Comparison of ENCODE assay signal across 8 mouse cellular contexts in the genomic region with DNA sequence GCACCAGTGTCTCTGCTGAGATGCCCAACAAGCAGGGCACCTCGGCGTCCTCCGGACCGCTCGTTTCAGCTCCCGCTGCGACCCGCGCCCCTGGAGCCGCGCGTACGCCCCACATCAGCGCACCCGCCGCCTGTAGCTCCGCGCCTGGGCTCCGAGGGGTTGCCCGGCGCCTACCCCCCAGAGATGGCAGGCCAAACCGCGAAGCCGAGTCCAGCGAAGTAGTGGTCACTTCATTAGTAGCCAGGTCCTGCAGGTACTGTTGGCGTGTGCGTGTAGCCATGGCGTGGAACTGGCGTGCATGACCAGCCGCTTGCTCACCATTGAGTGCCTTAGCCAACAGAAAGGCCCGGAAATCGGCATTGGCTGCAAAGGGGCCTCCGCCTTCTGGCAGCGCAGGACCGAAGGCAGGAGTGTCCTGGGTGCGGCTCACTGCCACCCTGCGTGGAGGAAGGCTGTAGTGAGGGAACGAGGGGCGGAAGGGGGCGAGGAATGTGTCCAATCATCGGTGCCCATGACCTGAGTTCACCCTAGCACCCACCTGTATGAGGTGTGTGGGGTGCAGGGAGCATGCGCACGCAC. TPM values are rescaled to one million over a fixed set of nuclear protein-coding genes. Genes with fewer than 3 reads are reported as not detected.
A peak's percentile ranks its signal among the peaks of the same experiment; 100 is the strongest.
DNase-seq lines count a peak whose midpoint lies in the region; ATAC-seq and TF ChIP-seq lines count a peak whose summit lies in the region.

No protein-coding gene starts in this region.

- TF ChIP-seq POLR2A in kidney, adult 2 months (IDR thresholded peaks at IDR 0.05; ENCODE audit: low read depth, low read length), result no peak

- no peak for TF ChIP-seq CTCF in kidney, adult 2 months (conservative IDR thresholded peaks at IDR 0.05; ENCODE audit: insufficient read depth, insufficient read length, low read depth, low read length)

- no peaks in the 10 kb centered on the region for H3K4me1 ChIP-seq in kidney, adult 2 months (ENCODE audit: control insufficient read depth, insufficient read depth, low read length)
- H3K4me1 ChIP-seq in embryonic facial prominence, embryonic 10.5 days, result peaks cover 36% of the 10 kb centered on the region
- H3K4me1 ChIP-seq in intestine, embryonic 14.5 days (replicated peaks; ENCODE audit: control insufficient read depth, insufficient read depth, low read length), result 0 out of 2 replicates have a peak, but pooled peaks cover 7% of the 10 kb centered on the region

- H3K9ac ChIP-seq in intestine, embryonic 14.5 days (ENCODE audit: low read length), result no peak overlapping the region; the same call in 1 of the 2 replicates

- H3K27me3 ChIP-seq in kidney, adult 2 months (replicated peaks; ENCODE audit: control insufficient read depth, insufficient read depth, low read length), result no peaks in the 10 kb centered on the region
- peaks cover 60% of the 10 kb centered on the region for H3K27me3 ChIP-seq in embryonic facial prominence, embryonic 10.5 days (replicated peaks; ENCODE audit: low read depth, poor library complexity, severe bottlenecking)
- peaks cover 12% of the 10 kb centered on the region for H3K27me3 ChIP-seq in intestine, embryonic 14.5 days (replicated peaks; ENCODE audit: control insufficient read depth, insufficient read depth, low read length)

- no peaks in the 10 kb centered on the region for H3K9me3 ChIP-seq in embryonic facial prominence, embryonic 10.5 days
- H3K9me3 ChIP-seq in intestine, embryonic 14.5 days (ENCODE audit: control insufficient read depth, low read length), result no peaks in the 10 kb centered on the region

- ATAC-seq in intestine, embryonic 14.5 days (replicated peaks; ENCODE audit: low FRiP score, low TSS enrichment, low read depth), result peak; percentile 10; the same call in 1 of the 2 replicates
- no peak for ATAC-seq in frontal cortex, adult (ENCODE audit: low TSS enrichment)

- no peaks in the 10 kb centered on the region for H3K36me3 ChIP-seq in kidney, adult 2 months (ENCODE audit: control insufficient read depth, insufficient read depth, low read length)
- peaks cover 79% of the 10 kb centered on the region for H3K36me3 ChIP-seq in embryonic facial prominence, embryonic 10.5 days (replicated peaks)
- H3K36me3 ChIP-seq in intestine, embryonic 14.5 days (ENCODE audit: control insufficient read depth, insufficient read depth, low read length), result peaks cover 30% of the 10 kb centered on the region

- DNase-seq in kidney, adult 2 months, result no peak
- DNase-seq in kidney, adult 11 months, result no peak
- peak; percentile 46 for DNase-seq in embryonic facial prominence, embryonic 10.5 days (ENCODE audit: low spot score)
- peak; percentile 63 for DNase-seq in intestine, embryonic 14.5 days (ENCODE audit: low spot score)
- peak; percentile 44 for DNase-seq in neural tube, embryonic 10.5 days (ENCODE audit: extremely low spot score, low spot score)
- DNase-seq in ovary, postnatal 36 days (ENCODE audit: low spot score), result no peak
- no peak for DNase-seq in thymus, postnatal 25 days

- 42% methylated on average over 43 of the region's 43 CpGs for WGBS in kidney, adult 2 months
- WGBS in embryonic facial prominence, embryonic 10.5 days, result 5% methylated on average over 43 of the region's 43 CpGs
- WGBS in intestine, embryonic 14.5 days, result 12% methylated on average over 43 of the region's 43 CpGs

- H3K27ac ChIP-seq in kidney, adult 2 months (ENCODE audit: insufficient read depth, low read depth, low read length), result no peak overlapping the region
- H3K27ac ChIP-seq in embryonic facial prominence, embryonic 10.5 days (replicated peaks), result peak overlapping the region; percentile 48; the same call in 1 of the 2 replicates
- H3K27ac ChIP-seq in intestine, embryonic 14.5 days (ENCODE audit: low read depth), result no peak overlapping the region

- H3K4me2 ChIP-seq in intestine, embryonic 14.5 days (ENCODE audit: low read length), result peak overlapping the region; percentile 68

- H3K4me3 ChIP-seq in kidney, adult 2 months (ENCODE audit: insufficient read depth, low read depth, low read length), result peak overlapping the region; percentile 14
- peak overlapping the region; percentile 62 for H3K4me3 ChIP-seq in embryonic facial prominence, embryonic 10.5 days
- peak overlapping the region; percentile 36 for H3K4me3 ChIP-seq in intestine, embryonic 14.5 days (ENCODE audit: low read depth, low read length)

RNA-seq across cellular contexts. Expression of gene Sipa1, which starts 8.7 kb away (rescaled TPM):
- 35.4 and 36.9 TPM in 2 replicates for polyA plus RNA-seq in kidney, adult 2 months (2012; rRNA removed)
- polyA plus RNA-seq in embryonic facial prominence, embryonic 10.5 days (2016; fragmentation: Nextera tagmentation; extraction: Ambion mirVana), result 28.7 and 31.2 TPM in 2 replicates
- 18.0 and 21.7 TPM in 2 replicates for polyA plus RNA-seq in intestine, embryonic 14.5 days (2014; fragmentation: Nextera tagmentation; extraction: Ambion mirVana)

RNA-seq across cellular contexts. Expression of gene Rela, which starts 17.5 kb away (rescaled TPM):
- polyA plus RNA-seq in kidney, adult 2 months (2012; rRNA removed), result 58.2 and 59.9 TPM in 2 replicates
- 34.3 and 36.8 TPM in 2 replicates for polyA plus RNA-seq in embryonic facial prominence, embryonic 10.5 days (2016; fragmentation: Nextera tagmentation; extraction: Ambion mirVana)
- polyA plus RNA-seq in intestine, embryonic 14.5 days (2014; fragmentation: Nextera tagmentation; extraction: Ambion mirVana), result 46.7 and 51.2 TPM in 2 replicates

RNA-seq across cellular contexts. Expression of gene Map3k11, which starts 33.7 kb away (rescaled TPM):
- 72.2 and 83.9 TPM in 2 replicates for polyA plus RNA-seq in kidney, adult 2 months (2012; rRNA removed)
- polyA plus RNA-seq in embryonic facial prominence, embryonic 10.5 days (2016; fragmentation: Nextera tagmentation; extraction: Ambion mirVana), result 32.1 and 34.0 TPM in 2 replicates
- 23.2 and 28.8 TPM in 2 replicates for polyA plus RNA-seq in intestine, embryonic 14.5 days (2014; fragmentation: Nextera tagmentation; extraction: Ambion mirVana)

RNA-seq across cellular contexts. Expression of gene Pcnx3, which starts 33.9 kb away (rescaled TPM):
- 88.8 and 108 TPM in 2 replicates for polyA plus RNA-seq in kidney, adult 2 months (2012; rRNA removed)
- 30.3 and 30.6 TPM in 2 replicates for polyA plus RNA-seq in embryonic facial prominence, embryonic 10.5 days (2016; fragmentation: Nextera tagmentation; extraction: Ambion mirVana)
- 27.6 and 30.8 TPM in 2 replicates for polyA plus RNA-seq in intestine, embryonic 14.5 days (2014; fragmentation: Nextera tagmentation; extraction: Ambion mirVana)

RNA-seq across cellular contexts. Expression of gene Kat5, which starts 44.8 kb away (rescaled TPM):
- 60.3 and 67.4 TPM in 2 replicates for polyA plus RNA-seq in kidney, adult 2 months (2012; rRNA removed)
- 59.7 and 60.7 TPM in 2 replicates for polyA plus RNA-seq in embryonic facial prominence, embryonic 10.5 days (2016; fragmentation: Nextera tagmentation; extraction: Ambion mirVana)
- polyA plus RNA-seq in intestine, embryonic 14.5 days (2014; fragmentation: Nextera tagmentation; extraction: Ambion mirVana), result 31.8 and 33.3 TPM in 2 replicates

Comparison
In these comparisons a context has a peak if more than half of its experiments do, and no peak if none do; other contexts are left out.
1. DNase-seq: peak in embryonic facial prominence, embryonic 10.5 days (single experiment), intestine, embryonic 14.5 days (single experiment) and neural tube, embryonic 10.5 days (single experiment); none in kidney, adult 2 months (single experiment), kidney, adult 11 months (single experiment), ovary, postnatal 36 days (single experiment) and thymus, postnatal 25 days (single experiment).
2. Peak in every context shown above with its lines, with median percentiles within 50 percentile points of each other: H3K4me3 ChIP-seq.